Mouse (Mus musculus): Measurements from ENCODE around the gene Zfp787.

DNA sequence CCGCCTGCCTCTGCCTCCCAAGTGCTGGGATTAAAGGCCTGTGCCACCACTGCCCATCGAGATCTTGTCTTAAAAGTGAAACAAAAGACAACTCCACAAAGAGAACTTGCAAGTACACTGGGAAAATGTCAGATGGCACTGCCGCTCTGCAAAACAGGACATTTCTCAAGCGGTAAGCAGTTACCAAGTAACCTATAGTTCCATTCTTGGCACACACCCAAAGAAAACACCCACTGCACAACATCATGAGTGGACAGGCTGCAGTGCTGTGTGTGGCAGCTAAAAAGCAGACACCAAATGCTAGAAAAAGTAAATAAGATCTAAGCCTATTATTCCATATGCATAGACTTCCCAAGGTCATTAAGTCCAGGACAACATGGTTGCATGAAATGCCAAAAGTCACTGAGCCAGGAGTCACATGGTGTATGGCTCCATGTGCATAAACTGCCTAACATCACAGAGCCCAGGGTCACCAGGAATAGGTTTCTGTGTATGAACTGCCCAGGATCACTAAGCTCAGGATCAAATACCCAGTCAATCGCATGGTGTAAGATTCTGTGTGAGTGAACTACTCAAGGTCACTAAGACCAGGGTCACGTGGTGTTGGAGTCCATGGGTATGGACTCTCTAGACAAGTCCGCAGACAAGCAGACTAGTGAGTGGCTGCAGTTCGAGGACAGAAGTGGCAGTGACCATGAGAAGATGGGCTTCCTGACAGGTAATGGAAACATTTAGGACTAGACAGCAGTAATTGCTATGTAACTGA, 10.2 kb downstream of the Zfp787 start:
- TF ChIP-seq CTCF (conservative IDR thresholded peaks at IDR 0.05; ENCODE audit: insufficient read depth, insufficient read length, low read depth, low read length), result no peak
- no peak for TF ChIP-seq POLR2A (IDR thresholded peaks at IDR 0.05; ENCODE audit: low read depth, low read length)

All from kidney, adult 2 months (tissue).